Mouse (Mus musculus) monocyte, adult 2 months (primary cell): ENCODE measurements at regions not wholly inside any gene's neighbourhood (a gene's known extent, or its start where the extent isn't known, plus 50 kb on each side); places are given as distances from the start of the nearest gene placed in this dataset.

ENCODE experiments used
- DNase-seq, 2 experiments: peaks; one replicate each; pipeline ENCODE4 v3.0.0; 2022; ENCODE audit warnings: low spot score in 2 of 2, low read depth in 1 of 2

DNA sequence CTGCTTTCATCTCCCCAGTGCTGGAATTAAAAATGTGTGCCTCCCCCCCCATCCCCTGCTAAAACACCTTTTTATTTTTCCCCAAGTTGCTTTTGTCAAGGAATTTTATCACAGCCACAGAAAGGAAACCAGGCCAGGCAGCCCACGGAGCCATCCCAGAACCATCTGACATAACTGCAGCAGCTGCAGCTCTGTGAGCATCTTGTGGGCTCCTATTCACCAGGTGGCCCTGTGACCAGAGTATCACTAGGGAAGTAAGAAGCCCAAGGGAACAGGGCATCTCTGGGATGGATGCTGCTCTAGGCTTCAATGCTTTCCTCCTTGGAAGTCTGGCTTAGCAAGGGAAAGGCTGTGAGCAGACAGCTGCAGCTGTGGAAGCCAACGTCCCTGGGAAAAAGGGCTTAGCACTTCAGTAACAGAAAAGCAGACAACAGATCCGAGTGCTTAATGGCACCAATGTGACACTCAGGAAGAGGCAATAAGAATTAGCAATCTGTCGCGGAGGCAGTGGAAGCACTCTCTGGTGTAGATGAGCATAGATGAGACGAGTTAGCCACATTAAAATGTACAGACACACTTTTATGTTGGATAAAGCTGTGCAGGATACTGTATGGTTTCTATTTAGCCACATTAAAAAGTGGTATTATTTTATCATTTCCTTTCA is 1183.0 kb downstream of the 4930447A16Rik start:
- DNase-seq: no peak

DNA sequence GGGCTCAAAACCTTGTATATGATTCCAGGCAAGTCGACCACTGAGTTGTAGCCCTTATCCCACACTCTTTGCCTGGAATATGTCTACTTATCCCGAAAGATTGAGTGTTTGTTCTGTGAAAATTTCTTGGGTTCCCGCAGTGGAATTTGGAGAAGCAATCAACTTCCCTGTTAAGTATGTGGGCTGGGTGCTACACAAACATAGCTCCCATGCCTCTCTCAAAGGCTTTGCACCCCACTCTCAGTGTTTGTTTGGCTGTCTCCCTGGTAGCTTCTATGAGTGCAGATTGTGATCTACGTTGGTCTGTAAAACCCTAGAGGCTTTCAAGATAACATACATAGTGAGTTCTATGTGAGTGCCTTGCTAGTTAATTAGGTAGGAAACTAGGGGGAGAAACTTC is 1184.2 kb downstream of the 4930447A16Rik start:
- no peak for DNase-seq
